Mouse (Mus musculus): ENCODE results near the gene Vps8. TPM values are rescaled to one million over a fixed set of nuclear protein-coding genes. Genes with fewer than 3 reads are reported as not detected.

Gene Vps8
- 8.2 and 13.1 TPM in 2 replicates for polyA plus RNA-seq (2012; rRNA removed)

DNA sequence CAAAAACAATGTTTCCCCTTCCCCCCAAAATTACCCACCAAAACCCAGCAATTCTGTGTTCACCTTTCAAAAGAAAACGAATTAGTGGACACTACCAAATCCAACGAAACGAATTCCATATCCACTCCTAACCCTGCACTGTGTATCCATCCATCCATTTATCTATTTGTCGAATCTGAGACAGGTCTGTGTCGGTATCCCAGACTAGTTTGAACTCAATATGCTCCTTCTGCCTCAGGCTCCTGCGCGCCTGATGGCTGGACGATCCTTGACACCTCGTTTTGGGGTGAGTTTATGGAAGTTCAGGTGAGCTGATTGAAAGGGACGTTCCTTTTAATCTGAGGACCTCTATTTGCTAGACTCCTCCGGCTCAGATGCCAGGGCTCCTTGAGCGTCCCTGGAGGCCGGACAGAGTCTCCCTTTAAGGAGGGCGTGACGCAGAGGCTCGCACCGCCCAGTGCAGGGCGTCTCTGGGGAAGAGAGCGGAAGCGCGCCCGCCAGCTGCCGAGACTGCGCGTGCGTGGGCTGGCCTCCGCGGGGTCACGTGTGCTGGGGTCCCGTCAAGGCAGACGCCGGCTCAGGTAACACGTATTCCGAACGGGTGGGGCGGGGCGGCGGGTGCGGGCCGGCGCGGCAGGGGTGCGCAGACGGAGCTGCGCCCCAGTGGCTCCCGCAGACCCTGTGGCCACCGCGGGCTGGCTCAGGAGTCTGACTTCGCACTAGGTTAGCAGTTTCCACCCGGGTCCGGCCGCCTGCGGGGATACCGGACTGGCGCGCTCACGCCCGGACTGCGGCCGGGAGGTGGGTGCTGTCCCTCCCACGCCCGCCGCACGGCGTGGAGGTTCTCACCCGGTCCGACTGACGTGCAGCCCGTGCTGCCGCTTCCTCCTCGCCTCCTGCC lies at the start of gene Vps8:
Gene Vps8 (plus strand): TSS at position 474 of the 901 bp plus-strand sequence.
- TF ChIP-seq CTCF (IDR thresholded peaks at IDR 0.05; ENCODE audit: extremely low read depth, insufficient read depth, insufficient read length, insufficient replicate concordance) (no peak), POLR2A (IDR thresholded peaks at IDR 0.05; ENCODE audit: low read depth, low read length) (peak; percentile 51)
- WGBS: 2% methylated on average over 68 of the region's 71 CpGs
- Histone ChIP-seq H3K27me3 (ENCODE audit: control insufficient read depth, insufficient read depth, low read length) (no peaks in the 10 kb centered on the region), H3K4me3 (ENCODE audit: extremely low read depth, insufficient read depth, insufficient read length) (peak within 1 kb of the TSS; percentile 70), H3K36me3 (ENCODE audit: control insufficient read depth, insufficient read depth, low read length) (no peaks in the 10 kb centered on the region), H3K27ac (ENCODE audit: insufficient read depth, low read length) (peak within 1 kb of the TSS; percentile 69), H3K4me1 (ENCODE audit: control insufficient read depth, insufficient read depth, insufficient read length) (no peaks in the 10 kb centered on the region)
- DNase-seq (ENCODE audit: low read depth in 1 of 2, low spot score in 2 of 2): peak; percentile 88 to 91

DNA sequence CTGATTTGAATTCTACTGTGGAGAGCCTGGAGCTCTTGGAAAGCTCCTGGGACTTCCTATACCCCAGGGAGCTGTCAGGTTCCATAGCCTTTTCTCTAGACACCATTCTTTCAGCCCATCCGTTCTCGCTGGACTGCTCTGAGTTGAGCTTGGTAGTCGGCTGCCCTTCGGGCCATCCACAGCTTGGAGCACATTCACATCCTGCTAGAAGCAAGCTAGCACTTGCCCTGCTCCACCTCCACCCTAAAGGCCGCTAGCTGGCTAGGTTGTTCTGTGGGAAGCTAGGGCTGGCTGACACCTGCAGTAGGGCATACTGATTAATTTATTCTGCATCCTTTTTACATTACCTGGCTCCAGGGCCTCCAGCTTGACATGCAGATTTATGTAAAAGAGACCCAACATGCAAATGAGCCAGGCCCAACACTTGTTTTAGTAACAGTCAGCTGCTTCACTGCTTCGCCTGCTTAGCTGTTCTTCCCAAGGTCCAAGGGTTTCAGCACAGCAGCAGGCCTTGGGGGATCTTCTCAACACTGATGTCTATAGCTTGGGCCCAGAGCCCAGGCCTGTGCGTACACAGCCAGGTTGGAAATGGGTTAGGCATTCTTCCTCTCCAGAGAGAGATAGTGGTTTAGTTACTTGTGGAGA lies 49.5 kb upstream of the Vps8 start:
- H3K27ac ChIP-seq (ENCODE audit: insufficient read depth, low read length): no peak overlapping the region
- TF ChIP-seq CTCF (IDR thresholded peaks at IDR 0.05; ENCODE audit: extremely low read depth, insufficient read depth, insufficient read length, insufficient replicate concordance): no peak
- TF ChIP-seq POLR2A (IDR thresholded peaks at IDR 0.05; ENCODE audit: low read depth, low read length): no peak
- no peaks in the 10 kb centered on the region for H3K36me3 ChIP-seq (ENCODE audit: control insufficient read depth, insufficient read depth, low read length)
- no peak overlapping the region for H3K4me3 ChIP-seq (ENCODE audit: extremely low read depth, insufficient read depth, insufficient read length)
- 83% methylated on average over 7 of the region's 7 CpGs for WGBS
- H3K4me1 ChIP-seq (ENCODE audit: control insufficient read depth, insufficient read depth, insufficient read length): no peaks in the 10 kb centered on the region
- no peaks in the 10 kb centered on the region for H3K27me3 ChIP-seq (ENCODE audit: control insufficient read depth, insufficient read depth, low read length)
- no peak for DNase-seq (ENCODE audit: low read depth in 1 of 2, low spot score in 2 of 2)

DNA sequence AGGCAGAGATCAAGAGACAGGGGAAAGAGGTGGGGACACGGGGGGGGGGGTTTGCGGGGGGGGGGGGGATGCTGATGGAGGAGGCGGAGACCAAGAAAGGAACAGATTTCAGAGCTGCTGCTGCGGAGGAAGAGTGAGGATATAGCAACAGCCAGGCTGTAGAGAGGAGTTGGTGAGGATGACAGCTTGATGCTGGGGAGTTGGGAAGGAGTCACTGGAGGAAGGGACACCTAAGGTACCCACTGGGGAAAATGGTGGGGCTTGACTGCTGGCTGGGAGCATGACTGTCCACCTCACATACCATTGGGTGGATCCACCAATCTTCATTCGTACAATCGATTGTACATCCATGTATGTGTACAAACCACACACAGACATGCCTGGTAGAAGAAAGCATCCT lies 48.9 kb upstream of the Vps8 start:
- Histone ChIP-seq H3K4me3 (ENCODE audit: extremely low read depth, insufficient read depth, insufficient read length) (no peak overlapping the region), H3K4me1 (ENCODE audit: control insufficient read depth, insufficient read depth, insufficient read length) (no peaks in the 10 kb centered on the region), H3K27ac (ENCODE audit: insufficient read depth, low read length) (no peak overlapping the region), H3K36me3 (ENCODE audit: control insufficient read depth, insufficient read depth, low read length) (no peaks in the 10 kb centered on the region), H3K27me3 (ENCODE audit: control insufficient read depth, insufficient read depth, low read length) (no peaks in the 10 kb centered on the region)
- WGBS: 73% methylated on average over 5 of the region's 6 CpGs
- TF ChIP-seq CTCF (IDR thresholded peaks at IDR 0.05; ENCODE audit: extremely low read depth, insufficient read depth, insufficient read length, insufficient replicate concordance) (no peak), POLR2A (IDR thresholded peaks at IDR 0.05; ENCODE audit: low read depth, low read length) (no peak)
- DNase-seq (ENCODE audit: low read depth in 1 of 2, low spot score in 2 of 2): no peak

DNA sequence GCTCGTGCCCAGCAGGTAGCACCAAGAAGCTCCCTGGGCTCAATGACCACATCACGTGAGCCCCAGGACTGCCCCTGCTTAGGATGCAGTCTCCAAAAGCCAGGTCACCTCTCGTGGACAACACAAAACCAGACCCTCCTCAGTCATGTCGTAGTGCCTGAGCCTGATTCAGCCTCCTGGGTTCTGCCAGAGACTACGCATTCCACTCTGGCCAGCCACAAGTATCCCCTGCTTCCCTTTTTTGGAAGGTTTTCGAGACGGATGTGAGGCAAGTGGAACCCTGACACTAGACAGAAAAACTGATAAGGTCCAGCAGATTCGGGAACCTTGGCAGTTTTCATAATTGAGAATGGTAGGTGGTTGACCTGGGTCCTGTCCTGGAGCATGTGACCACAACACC lies 47.8 kb upstream of the Vps8 start:
- TF ChIP-seq POLR2A (IDR thresholded peaks at IDR 0.05; ENCODE audit: low read depth, low read length) (no peak), CTCF (IDR thresholded peaks at IDR 0.05; ENCODE audit: extremely low read depth, insufficient read depth, insufficient read length, insufficient replicate concordance) (no peak)
- DNase-seq (ENCODE audit: low read depth in 1 of 2, low spot score in 2 of 2): no peak
- Histone ChIP-seq H3K27me3 (ENCODE audit: control insufficient read depth, insufficient read depth, low read length) (no peaks in the 10 kb centered on the region), H3K36me3 (ENCODE audit: control insufficient read depth, insufficient read depth, low read length) (no peaks in the 10 kb centered on the region), H3K27ac (ENCODE audit: insufficient read depth, low read length) (no peak overlapping the region), H3K4me1 (ENCODE audit: control insufficient read depth, insufficient read depth, insufficient read length) (no peaks in the 10 kb centered on the region), H3K4me3 (ENCODE audit: extremely low read depth, insufficient read depth, insufficient read length) (no peak overlapping the region)
- 65% methylated on average over 8 of the region's 8 CpGs for WGBS

DNA sequence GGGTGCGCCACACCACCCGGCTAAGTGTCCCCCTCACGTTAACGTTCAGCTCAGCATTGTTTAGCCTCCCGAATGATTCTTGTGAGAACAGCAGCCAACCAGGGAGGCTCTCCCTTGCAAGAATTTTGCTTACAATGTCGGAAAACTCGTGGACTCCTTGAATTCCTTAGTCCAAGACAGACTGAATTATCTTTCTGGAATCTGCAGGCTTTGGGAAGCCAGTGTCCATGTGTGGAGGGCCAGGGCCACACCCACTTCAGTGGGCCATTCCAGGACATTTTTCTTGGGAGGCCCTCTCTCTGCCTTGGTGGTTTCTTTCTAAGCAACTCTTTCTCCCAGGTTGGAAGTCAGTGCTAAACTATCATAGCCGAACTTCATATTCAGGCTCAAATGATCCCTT lies 46.6 kb upstream of the Vps8 start:
- H3K27me3 ChIP-seq (ENCODE audit: control insufficient read depth, insufficient read depth, low read length): no peaks in the 10 kb centered on the region

DNA sequence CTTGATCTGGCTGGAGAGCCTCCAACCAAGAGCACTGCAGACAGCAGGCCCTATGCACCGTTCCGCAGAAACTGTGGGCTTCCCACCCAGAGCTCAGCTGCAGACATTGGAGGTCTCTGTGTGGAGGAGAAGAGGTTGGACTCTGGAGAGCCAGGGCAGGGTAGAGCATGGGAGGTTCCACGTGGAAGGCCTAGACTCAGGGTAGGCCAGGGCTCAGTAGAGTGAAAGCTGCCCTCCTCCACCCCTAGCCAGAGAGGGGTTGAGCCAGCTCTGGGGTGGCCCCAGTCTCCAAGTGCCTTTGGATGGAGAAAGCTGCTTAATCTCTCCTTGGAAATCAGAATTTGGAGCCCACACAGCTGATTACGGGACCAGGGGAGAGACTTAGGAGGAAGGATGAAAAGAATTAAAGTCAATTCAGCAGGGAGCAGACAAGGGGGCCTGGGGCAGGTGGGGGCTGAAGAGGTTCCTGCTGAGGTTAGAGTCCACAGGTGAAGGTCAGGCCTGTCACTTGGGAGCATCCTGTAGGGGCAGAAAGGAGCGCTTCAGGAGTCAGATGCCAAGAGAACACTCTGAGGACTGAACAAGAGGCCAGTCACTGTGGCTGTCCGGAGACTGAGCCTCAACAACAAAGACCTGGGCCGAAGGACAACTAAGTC lies 45.8 kb upstream of the Vps8 start:
- WGBS: 85% methylated on average over 7 of the region's 7 CpGs
- TF ChIP-seq POLR2A (IDR thresholded peaks at IDR 0.05; ENCODE audit: low read depth, low read length) (no peak), CTCF (IDR thresholded peaks at IDR 0.05; ENCODE audit: extremely low read depth, insufficient read depth, insufficient read length, insufficient replicate concordance) (no peak)
- H3K27me3 ChIP-seq (ENCODE audit: control insufficient read depth, insufficient read depth, low read length): no peaks in the 10 kb centered on the region
- no peak overlapping the region for H3K27ac ChIP-seq (ENCODE audit: insufficient read depth, low read length)
- no peak for DNase-seq (ENCODE audit: low read depth in 1 of 2, low spot score in 2 of 2)
- H3K36me3 ChIP-seq (ENCODE audit: control insufficient read depth, insufficient read depth, low read length): no peaks in the 10 kb centered on the region
- H3K4me1 ChIP-seq (ENCODE audit: control insufficient read depth, insufficient read depth, insufficient read length): peaks cover 2% of the 10 kb centered on the region; the same call in 1 of the 2 replicates
- H3K4me3 ChIP-seq (ENCODE audit: extremely low read depth, insufficient read depth, insufficient read length): no peak overlapping the region

More for the DNA sequence above, 46.6 kb upstream of the Vps8 start:
- Histone ChIP-seq H3K36me3 (ENCODE audit: control insufficient read depth, insufficient read depth, low read length) (no peaks in the 10 kb centered on the region), H3K27ac (ENCODE audit: insufficient read depth, low read length) (no peak overlapping the region), H3K4me3 (ENCODE audit: extremely low read depth, insufficient read depth, insufficient read length) (no peak overlapping the region), H3K4me1 (ENCODE audit: control insufficient read depth, insufficient read depth, insufficient read length) (no peaks in the 10 kb centered on the region)
- no peak for DNase-seq (ENCODE audit: low read depth in 1 of 2, low spot score in 2 of 2)
- WGBS: 83% methylated on average over 8 of the region's 8 CpGs
- no peak for TF ChIP-seq CTCF (IDR thresholded peaks at IDR 0.05; ENCODE audit: extremely low read depth, insufficient read depth, insufficient read length, insufficient replicate concordance)
- TF ChIP-seq POLR2A (IDR thresholded peaks at IDR 0.05; ENCODE audit: low read depth, low read length): no peak

Data from spleen, adult 2 months (tissue).